Comparison of ENCODE assay signal across 22 mouse cellular contexts in the genomic region with DNA sequence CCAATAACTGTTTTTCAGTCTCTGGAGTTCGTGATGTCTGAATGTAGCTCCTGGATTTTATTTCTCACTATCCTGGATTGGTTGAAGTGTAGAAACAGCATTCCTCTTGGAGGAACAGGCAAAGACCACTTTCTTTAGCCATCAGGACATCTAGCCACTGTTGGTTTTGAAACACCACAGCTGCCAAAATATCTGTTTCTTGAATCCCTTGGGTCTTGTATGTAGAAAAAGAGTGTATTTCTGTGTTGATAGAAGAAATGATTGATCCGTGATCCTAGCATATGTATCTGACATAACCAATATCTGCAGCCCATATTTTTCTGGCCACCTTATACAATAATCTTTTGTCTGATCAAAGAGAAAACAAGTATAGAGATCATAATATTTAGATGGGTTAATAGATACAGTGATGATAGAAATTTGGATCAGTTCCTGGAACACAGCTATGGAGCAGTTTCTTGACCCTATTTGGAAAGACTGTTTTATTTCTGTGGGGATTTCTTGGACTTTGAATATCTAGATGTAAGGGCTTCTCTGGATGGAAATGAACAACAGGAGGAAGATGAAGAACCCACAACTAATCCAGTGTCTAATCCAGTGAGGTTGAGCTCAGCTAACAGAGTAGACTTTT.
DNase-seq lines count a peak whose midpoint lies in the region; ATAC-seq and TF ChIP-seq lines count a peak whose summit lies in the region.
"Had no signal": no experiment of that assay in that cellular context is flagged by ENCODE, and none has a peak within 500 bp of the region (broad histone marks: within the 10 kb centered on the region; RNA-seq: fewer than 3 reads in every experiment).

No protein-coding gene starts in this region.

- H3K36me3 ChIP-seq in embryonic facial prominence, embryonic 14.5 days (ENCODE audit: control insufficient read depth, insufficient read depth, low read length) = no peaks in the 10 kb centered on the region
- no peaks in the 10 kb centered on the region for H3K36me3 ChIP-seq in embryonic facial prominence, embryonic 10.5 days (replicated peaks)
- no peaks in the 10 kb centered on the region for H3K36me3 ChIP-seq in lung, embryonic 14.5 days (ENCODE audit: insufficient read depth)
- no peaks in the 10 kb centered on the region for H3K36me3 ChIP-seq in lung, embryonic 16.5 days (ENCODE audit: control insufficient read depth, insufficient read depth, low read length)
- H3K36me3 ChIP-seq in liver, embryonic 11.5 days (ENCODE audit: control insufficient read depth, insufficient read depth, low read length) = no peaks in the 10 kb centered on the region
- H3K36me3 ChIP-seq: embryonic facial prominence, embryonic 13.5 days; forebrain, embryonic 15.5 days had no signal

- TF ChIP-seq CTCF in lung, embryonic 14.5 days (IDR thresholded peaks at IDR 0.05; ENCODE audit: low read depth) = no peak

- no peak overlapping the region for H3K9ac ChIP-seq in embryonic facial prominence, embryonic 14.5 days (ENCODE audit: low read depth, low read length)
- H3K9ac ChIP-seq in lung, embryonic 14.5 days = no peak overlapping the region
- no peak overlapping the region for H3K9ac ChIP-seq in lung, embryonic 16.5 days (ENCODE audit: low read length)
- H3K9ac ChIP-seq in liver, embryonic 11.5 days (ENCODE audit: low read depth, low read length) = no peak overlapping the region
- H3K9ac ChIP-seq: embryonic facial prominence, embryonic 13.5 days; forebrain, embryonic 13.5 days; forebrain, embryonic 15.5 days; forebrain, postnatal 0 days had no signal

- H3K4me2 ChIP-seq in embryonic facial prominence, embryonic 14.5 days (ENCODE audit: low read depth, low read length) = no peak overlapping the region
- H3K4me2 ChIP-seq in lung, embryonic 14.5 days = no peak overlapping the region
- H3K4me2 ChIP-seq in lung, embryonic 16.5 days (ENCODE audit: low read depth, low read length) = no peak overlapping the region
- H3K4me2 ChIP-seq in liver, embryonic 11.5 days = no peak overlapping the region
- H3K4me2 ChIP-seq: embryonic facial prominence, embryonic 13.5 days; forebrain, embryonic 13.5 days; forebrain, embryonic 15.5 days had no signal

- peak; percentile 4 for DNase-seq in embryonic facial prominence, embryonic 14.5 days (ENCODE audit: low spot score)
- DNase-seq in embryonic facial prominence, embryonic 10.5 days (ENCODE audit: low spot score) = no peak
- peak; percentile 77 for DNase-seq in lung, embryonic 14.5 days
- no peak for DNase-seq in lung, postnatal 4 days
- DNase-seq in lung, postnatal 25 days (ENCODE audit: low spot score) = no peak
- peak; percentile 17 for DNase-seq in 3T3-L1 (ENCODE audit: low read depth, low spot score)
- no peak for DNase-seq in liver, embryonic 11.5 days (ENCODE audit: low spot score)
- DNase-seq: adrenal gland, adult 8-10 months; adrenal gland, postnatal 14 days; adrenal gland, postnatal 36 days; cerebellum, adult 11-12 months; cerebellum, adult 2 months; cerebellum, adult 9-10 months; cerebellum, postnatal 10 days; cerebellum, postnatal 25 days; forebrain, postnatal 0 days had no signal

- H3K27ac ChIP-seq in embryonic facial prominence, embryonic 14.5 days (replicated peaks; ENCODE audit: low read depth, low read length) = no peak overlapping the region
- no peak overlapping the region for H3K27ac ChIP-seq in embryonic facial prominence, embryonic 10.5 days (replicated peaks)
- no peak overlapping the region; the same call in 1 of the 2 replicates for H3K27ac ChIP-seq in lung, embryonic 14.5 days (ENCODE audit: low read depth)
- peak overlapping the region; percentile 43; the same call in 1 of the 2 replicates for H3K27ac ChIP-seq in lung, embryonic 16.5 days (ENCODE audit: low read length)
- H3K27ac ChIP-seq in liver, embryonic 11.5 days (ENCODE audit: low read depth, low read length) = no peak overlapping the region
- H3K27ac ChIP-seq: embryonic facial prominence, embryonic 13.5 days; forebrain, embryonic 13.5 days; forebrain, embryonic 15.5 days had no signal

- H3K4me3 ChIP-seq in embryonic facial prominence, embryonic 14.5 days (ENCODE audit: low read depth, low read length) = no peak overlapping the region
- no peak overlapping the region for H3K4me3 ChIP-seq in embryonic facial prominence, embryonic 10.5 days
- no peak overlapping the region for H3K4me3 ChIP-seq in lung, embryonic 14.5 days (ENCODE audit: low read depth, low read length)
- no peak overlapping the region for H3K4me3 ChIP-seq in lung, embryonic 16.5 days (ENCODE audit: low read length)
- H3K4me3 ChIP-seq in liver, embryonic 11.5 days (ENCODE audit: low read depth, low read length) = no peak overlapping the region
- H3K4me3 ChIP-seq: embryonic facial prominence, embryonic 13.5 days; forebrain, embryonic 13.5 days; forebrain, embryonic 15.5 days had no signal

- WGBS in embryonic facial prominence, embryonic 14.5 days = 72% methylated on average over 2 of the region's 2 CpGs
- WGBS in embryonic facial prominence, embryonic 10.5 days = 83% methylated on average over 2 of the region's 2 CpGs
- WGBS in lung, embryonic 14.5 days = 48% methylated on average over 2 of the region's 2 CpGs
- WGBS in lung, embryonic 16.5 days = 26% methylated on average over 2 of the region's 2 CpGs
- WGBS in liver, embryonic 11.5 days = 60% methylated on average over 2 of the region's 2 CpGs

- ATAC-seq in embryonic facial prominence, embryonic 14.5 days (ENCODE audit: low read depth) = no peak
- ATAC-seq in lung, embryonic 14.5 days (ENCODE audit: insufficient read depth) = peak; percentile 85; the same call in 1 of the 2 replicates
- ATAC-seq in lung, embryonic 16.5 days (ENCODE audit: low read depth) = peak; percentile 76
- no peak for ATAC-seq in liver, embryonic 11.5 days (replicated peaks; ENCODE audit: low FRiP score)
- ATAC-seq: activated CD4-positive, CD25-positive, alpha-beta regulatory T cell, adult 4 months; forebrain, embryonic 13.5 days; forebrain, embryonic 15.5 days; forebrain, postnatal 0 days; Patski had no signal

- H3K27me3 ChIP-seq in embryonic facial prominence, embryonic 14.5 days (replicated peaks; ENCODE audit: control insufficient read depth, insufficient read depth, low read length) = no peaks in the 10 kb centered on the region
- H3K27me3 ChIP-seq in embryonic facial prominence, embryonic 10.5 days (replicated peaks; ENCODE audit: low read depth, poor library complexity, severe bottlenecking) = no peaks in the 10 kb centered on the region
- no peaks in the 10 kb centered on the region for H3K27me3 ChIP-seq in lung, embryonic 14.5 days (ENCODE audit: insufficient read depth, low read length)
- no peaks in the 10 kb centered on the region for H3K27me3 ChIP-seq in lung, embryonic 16.5 days (ENCODE audit: control insufficient read depth, insufficient read depth, low read depth, low read length)
- H3K27me3 ChIP-seq in liver, embryonic 11.5 days (replicated peaks; ENCODE audit: control insufficient read depth, insufficient read depth, low read length) = no peaks in the 10 kb centered on the region
- H3K27me3 ChIP-seq: embryonic facial prominence, embryonic 13.5 days; forebrain, embryonic 13.5 days; forebrain, embryonic 15.5 days; Patski had no signal

- H3K9me3 ChIP-seq in embryonic facial prominence, embryonic 14.5 days (ENCODE audit: control insufficient read depth, low read length) = no peaks in the 10 kb centered on the region
- no peaks in the 10 kb centered on the region for H3K9me3 ChIP-seq in embryonic facial prominence, embryonic 10.5 days
- H3K9me3 ChIP-seq in lung, embryonic 14.5 days (ENCODE audit: low read depth, low read length) = no peaks in the 10 kb centered on the region
- H3K9me3 ChIP-seq in lung, embryonic 16.5 days (ENCODE audit: control insufficient read depth, low read length) = no peaks in the 10 kb centered on the region
- no peaks in the 10 kb centered on the region for H3K9me3 ChIP-seq in liver, embryonic 11.5 days (ENCODE audit: control insufficient read depth, low read length)
- H3K9me3 ChIP-seq: embryonic facial prominence, embryonic 13.5 days; forebrain, embryonic 13.5 days; forebrain, embryonic 15.5 days had no signal

- no peaks in the 10 kb centered on the region for H3K4me1 ChIP-seq in embryonic facial prominence, embryonic 14.5 days (ENCODE audit: control insufficient read depth, insufficient read depth, low read length)
- H3K4me1 ChIP-seq in embryonic facial prominence, embryonic 10.5 days = no peaks in the 10 kb centered on the region
- no peaks in the 10 kb centered on the region for H3K4me1 ChIP-seq in lung, embryonic 14.5 days (ENCODE audit: insufficient read depth)
- no peaks in the 10 kb centered on the region for H3K4me1 ChIP-seq in lung, embryonic 16.5 days (replicated peaks; ENCODE audit: control insufficient read depth, insufficient read depth, low read length)
- no peaks in the 10 kb centered on the region for H3K4me1 ChIP-seq in liver, embryonic 11.5 days (replicated peaks; ENCODE audit: control insufficient read depth, insufficient read depth, low read length)
- H3K4me1 ChIP-seq: embryonic facial prominence, embryonic 13.5 days; forebrain, embryonic 13.5 days; forebrain, embryonic 15.5 days had no signal

Comparison
In these comparisons a context has a peak if more than half of its experiments do, and no peak if none do; other contexts are left out.
1. DNase-seq: peak in embryonic facial prominence, embryonic 14.5 days (single experiment), lung, embryonic 14.5 days (single experiment) and 3T3-L1 (single experiment); none in embryonic facial prominence, embryonic 10.5 days (single experiment), lung, postnatal 4 days (0 of 2), lung, postnatal 25 days (single experiment) and liver, embryonic 11.5 days (single experiment).
2. ATAC-seq: peak in lung, embryonic 14.5 days (single experiment) and lung, embryonic 16.5 days (single experiment); none in embryonic facial prominence, embryonic 14.5 days (single experiment) and liver, embryonic 11.5 days (single experiment).